Mouse (Mus musculus): Measurements from ENCODE around the gene Erh. TPM values are rescaled to one million over a fixed set of nuclear protein-coding genes. Genes with fewer than 3 reads are reported as not detected.

Gene Erh
- polyA plus RNA-seq, 1 experiment from 2014 or later = 259 TPM

GRCm38 (mm10) chr12:80609928-80610327 is 34.2 kb downstream of the Erh start:
- no peak for ATAC-seq (ENCODE audit: insufficient number of reproducible peaks, low FRiP score, low TSS enrichment, low read depth)
- WGBS = 75% methylated on average over 3 of the region's 3 CpGs
- H3K36me3 ChIP-seq = no peaks in the 10 kb centered on the region
- no peak overlapping the region for H3K4me2 ChIP-seq
- H3K9me3 ChIP-seq = no peaks in the 10 kb centered on the region
- H3K27ac ChIP-seq = no peak overlapping the region
- H3K4me3 ChIP-seq = no peak overlapping the region
- H3K9ac ChIP-seq = no peak overlapping the region
- no peaks in the 10 kb centered on the region for H3K27me3 ChIP-seq
- no peaks in the 10 kb centered on the region for H3K4me1 ChIP-seq

GRCm38 (mm10) chr12:80608576-80608975 is 35.6 kb downstream of the Erh start:
- Histone ChIP-seq H3K27ac (no peak overlapping the region), H3K9ac (no peak overlapping the region), H3K9me3 (no peaks in the 10 kb centered on the region), H3K36me3 (no peaks in the 10 kb centered on the region), H3K4me2 (no peak overlapping the region), H3K4me3 (no peak overlapping the region), H3K4me1 (peaks cover 10% of the 10 kb centered on the region), H3K27me3 (no peaks in the 10 kb centered on the region)
- 86% methylated on average over 1 of the region's 1 CpGs for WGBS
- ATAC-seq (ENCODE audit: insufficient number of reproducible peaks, low FRiP score, low TSS enrichment, low read depth) = no peak

- 86% methylated on average over 2 of the region's 2 CpGs for WGBS
- Histone ChIP-seq H3K27ac (peak overlapping the region; percentile 13; the same call in 1 of the 2 replicates), H3K4me1 (peaks cover 18% of the 10 kb centered on the region), H3K36me3 (no peaks in the 10 kb centered on the region), H3K4me3 (no peak overlapping the region), H3K9me3 (no peaks in the 10 kb centered on the region), H3K9ac (no peak overlapping the region), H3K27me3 (no peaks in the 10 kb centered on the region), H3K4me2 (no peak overlapping the region)
- ATAC-seq (ENCODE audit: insufficient number of reproducible peaks, low FRiP score, low TSS enrichment, low read depth) = no peak
Observed at GRCm38 (mm10) chr12:80604218-80604617, 39.9 kb downstream of the Erh start.

GRCm38 (mm10) chr12:80603566-80603965 is 40.6 kb downstream of the Erh start:
- Histone ChIP-seq H3K4me3 (no peak overlapping the region), H3K9me3 (no peaks in the 10 kb centered on the region), H3K4me2 (no peak overlapping the region), H3K27me3 (no peaks in the 10 kb centered on the region), H3K4me1 (peaks cover 18% of the 10 kb centered on the region), H3K36me3 (no peaks in the 10 kb centered on the region), H3K27ac (no peak overlapping the region), H3K9ac (no peak overlapping the region)
- ATAC-seq (ENCODE audit: insufficient number of reproducible peaks, low FRiP score, low TSS enrichment, low read depth) = no peak
- 40% methylated on average over 4 of the region's 4 CpGs for WGBS

- H3K27me3 ChIP-seq = no peaks in the 10 kb centered on the region
- H3K9ac ChIP-seq = no peak overlapping the region
- 86% methylated on average over 5 of the region's 5 CpGs for WGBS
- ATAC-seq (ENCODE audit: insufficient number of reproducible peaks, low FRiP score, low TSS enrichment, low read depth) = no peak
- H3K4me3 ChIP-seq = no peak overlapping the region
- H3K9me3 ChIP-seq = no peaks in the 10 kb centered on the region
- H3K4me1 ChIP-seq = peaks cover 18% of the 10 kb centered on the region
- H3K4me2 ChIP-seq = no peak overlapping the region
- no peak overlapping the region for H3K27ac ChIP-seq
- no peaks in the 10 kb centered on the region for H3K36me3 ChIP-seq
Observed at GRCm38 (mm10) chr12:80602432-80602831, 41.7 kb downstream of the Erh start.

GRCm38 (mm10) chr12:80601597-80602269 is 42.4 kb downstream of the Erh start:
- Histone ChIP-seq H3K27ac (no peak overlapping the region), H3K9me3 (no peaks in the 10 kb centered on the region), H3K27me3 (no peaks in the 10 kb centered on the region), H3K36me3 (no peaks in the 10 kb centered on the region), H3K4me2 (no peak overlapping the region), H3K4me1 (peaks cover 18% of the 10 kb centered on the region), H3K4me3 (no peak overlapping the region), H3K9ac (no peak overlapping the region)
- no peak for ATAC-seq (ENCODE audit: insufficient number of reproducible peaks, low FRiP score, low TSS enrichment, low read depth)
- WGBS = 85% methylated on average over 9 of the region's 9 CpGs

- H3K9me3 ChIP-seq = no peaks in the 10 kb centered on the region
- no peak overlapping the region for H3K4me2 ChIP-seq
- H3K4me3 ChIP-seq = no peak overlapping the region
- no peaks in the 10 kb centered on the region for H3K27me3 ChIP-seq
- ATAC-seq (ENCODE audit: insufficient number of reproducible peaks, low FRiP score, low TSS enrichment, low read depth) = no peak
- H3K4me1 ChIP-seq = peaks cover 10% of the 10 kb centered on the region
- WGBS = 56% methylated on average over 6 of the region's 6 CpGs
- H3K27ac ChIP-seq = no peak overlapping the region
- no peaks in the 10 kb centered on the region for H3K36me3 ChIP-seq
- no peak overlapping the region for H3K9ac ChIP-seq
Observed at GRCm38 (mm10) chr12:80598756-80599155, 45.4 kb downstream of the Erh start.

- H3K27ac ChIP-seq = no peak overlapping the region
- no peak for ATAC-seq (ENCODE audit: insufficient number of reproducible peaks, low FRiP score, low TSS enrichment, low read depth)
- WGBS = 40% methylated on average over 7 of the region's 7 CpGs
Observed at GRCm38 (mm10) chr12:80598236-80598635, 45.9 kb downstream of the Erh start.

GRCm38 (mm10) chr12:80595968-80596367 is 48.2 kb downstream of the Erh start:
- no peaks in the 10 kb centered on the region for H3K4me1 ChIP-seq
- WGBS = 65% methylated on average over 4 of the region's 4 CpGs

More at GRCm38 (mm10) chr12:80598236-80598635, 45.9 kb downstream of the Erh start:
- H3K4me2 ChIP-seq = no peak overlapping the region
- H3K4me3 ChIP-seq = no peak overlapping the region
- no peaks in the 10 kb centered on the region for H3K27me3 ChIP-seq
- peaks cover 5% of the 10 kb centered on the region; the same call in 1 of the 2 replicates for H3K4me1 ChIP-seq
- H3K36me3 ChIP-seq = no peaks in the 10 kb centered on the region
- H3K9ac ChIP-seq = no peak overlapping the region
- H3K9me3 ChIP-seq = no peaks in the 10 kb centered on the region

GRCm38 (mm10) chr12:80595566-80595965 is 48.6 kb downstream of the Erh start:
- H3K27me3 ChIP-seq = no peaks in the 10 kb centered on the region
- H3K4me3 ChIP-seq = no peak overlapping the region
- H3K9ac ChIP-seq = no peak overlapping the region
- no peaks in the 10 kb centered on the region for H3K36me3 ChIP-seq
- H3K4me2 ChIP-seq = no peak overlapping the region
- WGBS = 88% methylated on average over 4 of the region's 4 CpGs
- H3K27ac ChIP-seq = no peak overlapping the region
- H3K9me3 ChIP-seq = no peaks in the 10 kb centered on the region
- no peaks in the 10 kb centered on the region for H3K4me1 ChIP-seq
- no peak for ATAC-seq (ENCODE audit: insufficient number of reproducible peaks, low FRiP score, low TSS enrichment, low read depth)

More at GRCm38 (mm10) chr12:80595968-80596367, 48.2 kb downstream of the Erh start:
- Histone ChIP-seq H3K27me3 (no peaks in the 10 kb centered on the region), H3K27ac (no peak overlapping the region), H3K9me3 (no peaks in the 10 kb centered on the region), H3K4me2 (no peak overlapping the region), H3K4me3 (no peak overlapping the region), H3K36me3 (no peaks in the 10 kb centered on the region), H3K9ac (no peak overlapping the region)
- no peak for ATAC-seq (ENCODE audit: insufficient number of reproducible peaks, low FRiP score, low TSS enrichment, low read depth)

- H3K27me3 ChIP-seq = no peaks in the 10 kb centered on the region
- no peak overlapping the region for H3K4me2 ChIP-seq
- H3K9ac ChIP-seq = no peak overlapping the region
- H3K4me1 ChIP-seq = no peaks in the 10 kb centered on the region
- no peak for ATAC-seq (ENCODE audit: insufficient number of reproducible peaks, low FRiP score, low TSS enrichment, low read depth)
- no peaks in the 10 kb centered on the region for H3K9me3 ChIP-seq
- WGBS = 90% methylated on average over 4 of the region's 4 CpGs
- peaks cover 3% of the 10 kb centered on the region; the same call in 1 of the 2 replicates for H3K36me3 ChIP-seq
- H3K4me3 ChIP-seq = no peak overlapping the region
- H3K27ac ChIP-seq = no peak overlapping the region
Observed at GRCm38 (mm10) chr12:80594781-80595180, 49.4 kb downstream of the Erh start.

- no peak overlapping the region for H3K4me3 ChIP-seq
- WGBS = 86% methylated on average over 4 of the region's 4 CpGs
- no peaks in the 10 kb centered on the region for H3K9me3 ChIP-seq
- no peak overlapping the region for H3K4me2 ChIP-seq
- no peak overlapping the region for H3K9ac ChIP-seq
- H3K36me3 ChIP-seq = peaks cover 3% of the 10 kb centered on the region; the same call in 1 of the 2 replicates
- no peaks in the 10 kb centered on the region for H3K4me1 ChIP-seq
- ATAC-seq (ENCODE audit: insufficient number of reproducible peaks, low FRiP score, low TSS enrichment, low read depth) = no peak
- no peaks in the 10 kb centered on the region for H3K27me3 ChIP-seq
- no peak overlapping the region for H3K27ac ChIP-seq
Observed at GRCm38 (mm10) chr12:80594141-80594540, 50.0 kb downstream of the Erh start.

Measured in limb, embryonic 15.5 days (tissue).